Mouse (Mus musculus) brain, adult 2 months (tissue): Measurements from ENCODE around the gene Mtmr10.

Experiments used
- DNase-seq: peaks from one replicate; pipeline ENCODE4 v3.0.0; 2011; ENCODE audit warnings: low read depth, low spot score

Mtmr10 gene

DNA sequence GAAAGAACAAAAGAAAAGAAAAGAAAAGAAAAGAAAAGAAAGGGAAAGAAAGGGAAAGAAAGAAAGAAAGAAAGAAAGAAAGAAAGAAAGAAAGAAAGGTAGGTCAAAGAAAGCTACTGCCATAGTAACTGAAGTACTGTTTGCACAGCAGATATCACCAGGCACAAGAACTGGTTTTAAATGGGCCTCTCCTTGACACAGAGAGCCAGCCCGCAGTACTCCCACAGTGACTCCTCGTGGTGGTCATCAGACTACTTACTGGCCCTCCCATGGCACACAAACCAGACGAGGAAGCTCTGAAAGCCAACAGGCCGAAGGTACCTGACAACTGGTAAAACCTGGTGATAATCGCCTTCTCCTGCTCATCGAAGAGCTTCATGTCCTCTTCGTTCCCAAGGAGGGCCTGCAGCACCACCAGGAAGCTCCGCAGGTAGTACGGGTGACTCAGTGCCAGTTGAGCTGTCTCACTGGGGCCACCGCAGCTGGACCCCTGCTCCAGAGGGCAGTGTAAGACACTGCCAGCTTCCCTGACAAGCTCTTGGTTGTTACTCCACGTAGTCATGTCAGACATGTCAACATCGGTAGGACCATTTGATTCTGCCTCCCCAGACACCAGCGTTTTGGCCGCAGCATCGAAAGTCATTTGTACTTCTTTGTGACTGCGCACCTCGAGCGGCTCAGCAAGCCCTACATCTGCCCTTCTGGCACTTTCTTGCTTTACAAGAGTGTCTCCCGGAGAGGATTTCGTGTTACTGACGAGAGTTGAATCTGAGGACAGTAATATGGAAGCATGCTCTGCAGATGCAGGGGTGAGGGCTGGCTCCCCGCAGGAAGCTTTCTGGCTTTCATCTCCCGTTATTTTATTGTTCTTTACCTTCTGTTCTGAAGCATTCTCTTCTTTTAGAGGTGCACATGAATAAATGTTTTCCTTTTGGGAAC lies 84.8 kb downstream of the Mtmr10 start:
- DNase-seq: no peak

- no peak for DNase-seq
Observed at GRCm38 (mm10) chr7:64373147-64373829, 85.8 kb downstream of the Mtmr10 start.

DNA sequence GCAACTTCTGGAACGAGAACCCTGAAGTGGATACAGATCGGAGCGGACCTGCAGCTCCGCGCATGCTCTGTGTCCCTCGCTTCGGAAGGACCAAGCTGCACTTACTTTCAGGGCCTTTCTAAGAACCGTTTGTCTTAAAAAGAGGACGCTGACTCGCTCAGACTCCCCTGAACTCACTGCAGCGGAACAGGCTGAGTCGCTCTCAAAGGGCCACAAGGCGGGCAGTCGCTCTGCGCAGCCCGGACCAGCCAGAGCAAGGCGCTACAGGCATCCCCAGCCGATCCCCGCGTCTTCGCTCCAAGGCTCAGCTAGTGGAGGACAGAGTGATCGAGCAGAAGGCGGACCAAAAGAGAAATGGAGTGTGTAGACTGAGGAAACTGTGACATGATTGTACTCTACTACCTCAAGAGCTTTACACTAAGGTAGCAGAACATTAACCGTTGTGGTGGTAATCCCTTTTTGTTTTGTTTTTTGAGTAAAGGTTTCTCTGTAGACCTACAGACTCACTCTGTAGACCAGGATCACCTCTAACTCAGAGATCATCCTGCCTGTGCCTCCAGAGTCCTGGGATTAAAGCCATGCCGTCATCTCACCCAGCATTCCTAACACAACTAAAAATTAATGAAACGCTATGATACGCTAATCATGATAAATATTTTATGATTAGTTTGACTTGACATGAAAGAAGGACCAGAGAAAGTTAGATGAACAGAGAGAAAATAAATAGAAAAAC lies 86.5 kb downstream of the Mtmr10 start, which contains the start of gene Fan1:
Fan1 (minus strand) TSS at position 266 of the 733 bp plus-strand sequence.
- DNase-seq: peak; percentile 95
